Mouse (Mus musculus) T-helper 17 cell (primary cell): ENCODE results near the gene Rnf144b.

Experiments
- in situ Hi-C, 2 experiments: fragments of 300-600 bp; cut with MboI, MseI; formaldehyde crosslinking; loops; 1 replicate in 1 of 2; 2 replicates in 1 of 2; pipeline ENCODE4 v1.15.1; 2025; ENCODE audit warnings: high pct_unique_total_duplicates in 2 of 2

Rnf144b gene

DNA sequence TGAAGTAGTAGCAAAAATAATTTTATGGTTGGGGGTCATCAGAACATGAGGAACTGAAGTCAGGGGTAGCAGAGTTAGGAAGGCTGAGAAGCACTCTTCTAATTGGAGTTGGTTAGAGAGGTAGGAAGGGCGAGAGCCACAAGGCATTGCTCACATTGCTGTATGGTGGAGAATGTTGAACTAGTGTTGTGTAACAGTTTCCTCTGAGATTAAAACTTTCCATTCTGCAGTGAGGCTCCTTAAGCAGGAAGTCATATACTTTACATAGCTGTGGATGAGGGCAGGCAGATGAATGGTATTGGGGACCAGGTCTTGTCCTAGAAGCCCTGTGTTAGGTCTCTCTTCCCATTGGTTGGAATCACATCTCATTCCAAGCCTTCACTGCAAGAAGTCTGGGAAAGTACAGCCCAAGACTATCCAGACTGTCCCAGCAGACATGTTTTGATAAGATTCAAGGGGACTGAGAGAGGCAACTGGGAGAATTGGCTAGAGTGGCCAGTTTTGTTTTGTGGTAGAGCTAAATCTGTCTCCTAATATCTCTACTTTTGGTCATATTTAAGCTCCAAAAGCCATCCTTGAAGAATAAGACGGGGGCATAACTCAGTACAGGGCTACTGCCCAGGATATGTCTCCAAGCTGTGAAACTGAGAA, 128.8 kb downstream of the Rnf144b start:
- in situ Hi-C loops, result no loop called here

DNA sequence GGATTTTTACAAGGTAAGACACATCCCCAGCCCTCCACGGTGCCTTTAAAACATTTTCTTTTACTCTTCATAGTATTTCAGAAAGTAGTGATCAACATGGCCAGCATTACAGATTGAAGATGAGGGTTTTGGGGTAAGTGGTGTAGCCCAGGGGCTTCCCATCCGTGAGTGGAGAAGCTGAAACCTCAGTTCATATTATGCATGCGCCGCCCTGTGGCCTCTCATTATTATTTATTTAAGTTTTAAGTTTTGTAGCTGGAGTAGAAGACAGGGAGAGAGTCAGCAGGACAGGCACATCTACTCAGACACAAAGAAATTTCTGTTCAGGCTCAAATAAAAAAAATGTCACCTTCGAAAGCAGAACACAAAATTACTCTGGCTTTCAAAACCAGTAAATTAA, 131.3 kb downstream of the Rnf144b start:
- in situ Hi-C loops, result no loop called here

DNA sequence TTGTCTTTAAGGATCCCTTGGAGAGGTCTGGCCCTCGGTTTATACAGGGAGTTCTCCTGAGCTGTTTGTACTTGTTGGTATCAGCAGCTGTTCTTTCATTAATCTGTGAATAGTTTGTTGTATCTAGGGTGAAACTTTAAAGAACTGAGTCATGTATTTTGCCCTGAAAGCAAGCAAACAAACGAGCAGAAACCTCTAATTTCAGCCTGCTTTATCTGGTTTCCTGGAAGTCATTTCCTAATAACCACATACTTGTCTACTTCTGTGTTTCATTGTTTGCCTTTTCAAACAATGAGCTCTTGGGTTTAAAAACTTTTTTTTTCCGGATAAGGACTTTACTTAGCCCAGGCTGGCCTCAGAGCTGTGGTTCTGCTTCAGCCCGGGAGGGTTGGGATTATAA, 136.8 kb downstream of the Rnf144b start:
- in situ Hi-C loops, result no loop called here

DNA sequence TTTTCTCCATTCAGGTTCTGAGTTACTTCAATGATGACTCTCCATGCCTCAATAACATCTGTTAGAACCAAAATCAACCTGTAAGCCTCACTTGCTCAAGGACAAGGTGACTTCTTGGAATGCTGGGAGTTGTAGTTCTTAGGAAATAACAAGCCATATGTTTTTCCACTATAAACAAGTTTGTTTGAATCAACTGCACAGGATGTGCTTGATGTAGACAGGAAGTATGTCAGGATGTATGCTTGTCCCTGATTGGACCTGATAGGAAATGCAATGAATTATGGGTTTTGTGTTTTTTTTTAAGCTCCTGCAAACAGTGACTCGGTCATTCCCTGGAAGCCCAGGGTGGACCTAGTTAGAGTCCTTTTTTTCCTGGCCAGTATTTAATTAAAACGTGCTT, 139.5 kb downstream of the Rnf144b start:
- in situ Hi-C loops, result no loop called here

DNA sequence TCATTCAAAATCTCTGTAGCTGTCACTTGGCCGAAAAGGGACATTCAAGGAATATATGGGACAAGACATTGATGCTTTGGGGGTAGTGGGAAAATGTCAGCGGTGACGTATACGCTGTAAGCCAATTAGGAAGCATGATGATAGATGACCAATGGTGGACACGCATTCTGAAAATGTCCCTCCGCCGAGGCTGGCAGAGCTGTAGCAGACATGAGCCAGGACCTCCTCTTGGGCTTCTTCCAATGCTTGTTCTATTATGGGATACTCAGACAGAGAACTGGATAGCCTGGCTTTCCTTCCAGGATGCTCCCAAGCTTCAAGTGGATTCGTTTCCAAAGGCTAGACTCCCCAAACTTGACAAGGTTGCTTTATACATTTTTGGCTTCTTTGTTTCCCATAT, 141.9 kb downstream of the Rnf144b start:
- in situ Hi-C loops, result no loop called here

DNA sequence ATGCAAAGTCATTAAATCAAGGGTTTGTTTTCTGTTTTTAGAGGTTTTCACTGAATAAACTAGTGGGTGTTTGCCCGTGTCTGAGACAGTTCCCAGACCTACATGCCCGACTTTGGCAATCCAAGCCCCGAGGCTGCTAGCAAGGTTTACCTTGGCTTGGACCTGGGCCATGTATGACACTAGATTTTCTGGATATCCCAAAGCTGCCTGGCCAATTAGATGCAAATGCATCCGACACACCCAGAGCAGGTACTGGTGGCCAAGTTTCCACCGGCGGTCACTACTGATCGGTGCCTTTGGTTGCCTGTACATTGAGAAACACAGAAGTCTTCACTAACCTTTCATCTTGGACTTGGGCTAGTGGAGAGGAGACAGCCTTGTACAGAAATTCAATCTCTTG, 144.0 kb downstream of the Rnf144b start:
- in situ Hi-C loops, result no loop called here

DNA sequence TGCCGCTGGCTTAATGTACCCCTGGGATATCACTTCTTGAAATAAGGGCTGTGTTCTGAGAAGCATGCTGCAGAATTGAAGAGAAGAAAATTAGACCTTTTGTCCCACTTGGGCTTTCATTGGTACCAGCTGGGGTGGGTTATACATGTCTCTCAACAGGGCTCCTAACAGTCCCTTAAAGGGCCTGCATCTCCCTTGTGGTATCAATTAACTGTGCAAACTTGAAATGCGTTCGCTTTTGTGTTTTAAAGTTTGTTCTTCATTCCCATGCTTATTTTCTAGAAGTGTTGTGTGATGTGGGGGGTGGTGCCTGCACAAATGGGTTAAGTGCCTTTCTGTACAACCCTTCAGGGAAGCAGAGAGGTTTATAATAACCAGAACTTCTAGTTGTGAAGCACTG, 145.8 kb downstream of the Rnf144b start:
- in situ Hi-C loops, result no loop called here

DNA sequence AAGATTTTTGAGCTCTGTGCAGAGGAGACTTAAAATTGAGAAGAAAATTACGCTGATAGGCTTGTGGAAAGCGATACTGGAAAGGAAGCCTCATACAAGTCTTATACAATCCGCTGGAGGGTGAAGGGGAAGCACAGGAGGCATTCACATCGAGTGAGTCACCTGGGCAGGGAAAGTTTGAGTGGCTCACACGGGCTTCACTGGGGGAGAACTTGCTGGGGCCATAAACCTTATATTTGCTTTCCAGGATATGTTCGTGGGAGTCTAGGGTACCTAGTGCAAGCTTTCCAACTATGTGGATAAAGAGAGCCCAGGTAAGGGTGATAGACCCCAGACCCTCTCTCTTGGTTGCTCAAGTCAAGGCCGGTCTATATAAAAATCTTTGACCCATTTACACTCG, 150.5 kb downstream of the Rnf144b start:
- in situ Hi-C loops, result no loop called here

DNA sequence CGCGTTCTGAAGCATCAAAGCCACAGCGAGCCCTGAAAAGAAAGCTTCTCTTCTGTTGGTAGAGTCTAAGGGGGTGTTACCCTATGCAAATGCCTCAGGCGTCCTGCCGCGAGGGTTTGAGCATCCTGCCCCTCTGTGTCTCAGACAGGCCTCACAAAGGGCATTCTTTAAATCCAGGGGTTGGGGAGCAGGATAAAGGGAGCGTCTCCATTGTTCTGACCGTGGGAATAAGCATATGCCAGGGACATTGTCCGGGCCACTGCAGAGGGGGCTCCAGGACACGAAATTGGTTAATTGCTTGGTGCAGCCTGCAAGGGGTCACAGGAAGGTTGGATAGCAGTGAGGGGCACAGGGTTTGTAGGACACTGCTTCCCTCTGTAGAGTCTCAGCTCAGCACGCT, 151.0 kb downstream of the Rnf144b start:
- in situ Hi-C loops, result no loop called here

DNA sequence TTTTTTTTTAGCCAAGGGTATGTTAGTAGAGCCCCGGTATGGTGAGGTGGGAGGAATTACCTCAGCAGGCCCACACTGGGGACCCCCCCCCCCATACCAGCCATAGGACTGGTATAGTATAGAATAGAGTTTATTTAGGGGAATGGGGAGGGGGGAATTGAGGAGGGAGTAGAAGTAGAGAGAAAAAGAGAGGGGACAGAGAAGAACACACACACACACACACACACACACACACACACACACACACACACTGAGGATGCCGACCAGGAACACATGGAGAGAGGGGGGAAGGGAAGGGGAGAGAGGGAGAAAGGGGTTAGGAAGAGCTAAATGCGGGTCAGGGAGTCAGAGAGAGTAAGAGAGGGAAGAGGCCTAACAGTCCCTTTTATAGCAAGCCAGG, 151.7 kb downstream of the Rnf144b start:
- in situ Hi-C loops, result no loop called here

DNA sequence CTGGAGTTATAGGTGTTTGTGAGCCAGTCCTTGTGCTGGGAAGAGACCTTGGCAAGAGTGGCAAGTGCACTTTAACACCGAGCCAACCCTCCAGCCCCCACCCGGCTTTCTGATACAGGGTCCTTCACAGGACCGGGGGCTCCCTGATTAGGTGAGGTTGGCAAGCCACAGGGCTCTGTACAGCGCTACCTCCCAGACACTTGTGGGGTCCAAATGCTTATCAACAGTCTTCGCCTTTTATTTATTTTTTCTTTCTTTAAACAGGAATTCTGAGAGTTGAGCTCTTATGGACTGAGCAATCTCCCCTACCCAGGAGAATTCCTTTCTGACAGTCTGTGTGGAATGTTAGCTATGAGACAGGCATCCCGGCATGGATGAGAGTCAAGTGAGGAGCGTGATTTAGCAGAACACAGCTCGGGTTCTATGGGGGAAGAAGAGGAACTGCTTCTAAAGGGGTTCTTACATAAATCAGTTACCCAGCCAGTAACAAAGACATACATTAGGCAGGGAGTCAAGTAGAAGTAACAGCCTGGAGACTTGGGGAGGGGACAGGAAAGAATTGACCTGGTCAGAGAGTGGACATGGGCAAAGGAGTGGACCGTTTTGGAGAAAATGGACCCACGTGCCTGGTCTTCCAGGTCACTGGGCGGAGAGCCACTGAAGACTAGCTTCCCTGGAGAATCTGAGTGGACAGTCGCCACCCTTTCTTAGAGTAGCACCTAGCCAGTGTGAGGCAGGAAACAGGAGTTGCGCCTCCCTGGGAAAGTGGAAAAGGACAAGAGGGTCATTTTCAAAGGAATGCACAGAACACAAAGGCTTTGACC, 154.8 kb downstream of the Rnf144b start:
- in situ Hi-C loops, result no loop called here

DNA sequence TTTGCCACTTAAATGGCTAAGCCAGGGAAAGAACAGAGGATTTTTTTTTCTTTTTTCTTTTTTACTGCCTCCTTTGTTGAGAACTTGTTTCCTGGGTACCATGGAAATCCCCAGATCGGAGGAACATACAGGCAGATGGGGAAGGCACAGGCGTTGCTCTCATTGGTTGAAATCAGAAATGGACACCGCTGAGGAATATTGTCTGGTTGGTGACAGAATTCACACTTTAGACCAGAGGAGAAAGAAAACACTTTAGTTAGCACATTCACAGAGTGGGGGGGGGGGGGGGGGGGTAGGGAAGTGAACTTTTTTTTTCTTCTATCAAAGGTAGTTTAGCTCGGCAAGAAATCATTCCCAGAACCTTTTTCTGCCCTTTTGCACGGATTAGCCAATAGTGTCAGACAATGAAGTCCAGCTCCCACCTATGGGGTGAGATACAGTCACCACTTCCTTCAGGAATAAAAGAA, 155.4 kb downstream of the Rnf144b start:
- in situ Hi-C loops, result no loop called here

DNA sequence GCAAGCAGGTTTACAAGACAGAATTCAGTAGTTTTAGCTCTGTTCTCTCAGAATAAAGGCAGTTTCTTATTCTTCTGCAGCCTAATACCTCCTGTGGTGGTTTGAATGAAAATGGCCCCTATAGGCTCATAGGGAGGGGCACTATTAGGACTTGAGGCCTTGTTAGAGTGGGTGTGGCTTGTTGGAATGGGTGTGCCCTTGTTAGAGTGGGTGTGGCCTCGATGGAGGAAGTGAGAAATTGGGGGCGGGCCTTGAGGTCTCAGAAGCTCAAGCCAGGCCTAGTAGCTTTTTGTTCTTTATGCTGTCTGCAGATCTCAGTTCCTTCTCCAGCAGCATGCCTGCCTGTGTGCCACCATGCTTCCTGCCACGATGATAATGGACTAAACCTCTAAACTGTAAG, 159.8 kb downstream of the Rnf144b start:
- in situ Hi-C loops, result no loop called here

DNA sequence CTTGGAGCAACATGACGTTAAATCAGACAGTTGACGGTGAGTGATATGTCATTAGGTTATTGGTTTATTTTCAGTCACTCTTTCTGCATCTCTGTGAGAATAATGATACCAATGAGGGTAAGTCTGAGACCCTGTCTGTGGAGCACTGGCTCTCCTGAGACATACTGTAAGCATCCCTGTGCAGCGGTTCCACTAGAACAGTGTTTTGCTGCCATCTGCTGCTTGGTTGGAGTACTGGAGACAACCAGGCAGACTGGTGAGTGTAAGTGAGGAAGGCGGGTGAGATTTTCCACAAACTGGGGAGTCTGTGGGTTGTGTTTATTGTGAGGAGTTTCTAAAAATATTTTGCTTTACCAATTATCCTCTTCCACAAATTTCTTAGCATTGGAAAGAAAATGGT, 166.0 kb downstream of the Rnf144b start:
- in situ Hi-C loops, result loop anchor here (5.0 kb wide), 4 partner anchors 91 to 216 kb away; no protein-coding TSS in a partner anchor

DNA sequence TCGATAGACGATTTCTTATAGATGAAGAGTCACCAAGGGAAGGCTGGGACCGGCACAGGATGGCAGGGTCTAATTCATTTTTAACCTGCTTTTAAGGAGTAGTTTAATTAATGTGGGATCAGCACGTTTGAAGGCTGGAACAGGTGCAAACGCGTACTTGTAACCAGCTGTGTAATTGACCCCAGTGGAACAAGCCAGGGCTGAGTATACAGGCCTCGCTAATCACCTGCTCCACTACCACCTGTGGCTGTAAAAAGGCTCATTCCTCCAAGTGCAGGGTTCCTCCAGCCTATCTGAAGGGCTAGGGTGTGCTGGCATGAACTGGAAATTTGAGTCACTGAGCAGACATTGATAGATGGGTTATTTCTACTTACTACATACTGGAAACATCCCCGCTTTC, 174.0 kb downstream of the Rnf144b start:
- in situ Hi-C loops, result loop anchor here in 1 of 2 experiments (10.0 kb wide), 1 partner anchor 972 kb away; no protein-coding TSS in a partner anchor
